Mouse (Mus musculus): ENCODE data around the gene Tap2. TPM values are rescaled to one million over a fixed set of nuclear protein-coding genes. Genes with fewer than 3 reads are reported as not detected.
"Not testable (repeated sequence)": the region's sequence is repeated elsewhere in the genome, so short reads cannot be mapped to it uniquely, and the experiment has no call there.

The Tap2 gene
- total RNA-seq, 2 experiments from 2014 or later = 17.6 to 20.3 TPM

DNA sequence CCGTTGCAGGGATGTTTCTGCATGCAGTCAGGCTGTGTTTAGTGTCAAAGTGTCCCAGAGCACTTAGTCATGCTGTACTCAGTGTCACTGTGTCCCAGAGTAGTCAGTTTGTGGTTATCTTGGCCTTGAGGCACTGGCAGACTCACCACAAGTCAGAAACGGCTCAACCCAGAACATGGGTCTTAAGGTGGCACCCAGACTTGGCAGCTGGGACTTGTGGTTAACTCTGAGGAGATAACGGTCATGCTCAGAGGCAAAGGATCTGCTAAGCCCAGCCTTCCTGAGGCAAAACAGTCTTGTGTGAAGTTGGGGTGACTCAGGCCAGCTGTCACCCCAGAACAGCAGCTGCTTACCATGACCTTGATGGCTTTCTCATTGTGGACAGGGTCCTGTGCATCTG is 7.3 kb downstream of the Tap2 start:
- intact Hi-C loops (cut with DNase I) = no loop called here

DNA sequence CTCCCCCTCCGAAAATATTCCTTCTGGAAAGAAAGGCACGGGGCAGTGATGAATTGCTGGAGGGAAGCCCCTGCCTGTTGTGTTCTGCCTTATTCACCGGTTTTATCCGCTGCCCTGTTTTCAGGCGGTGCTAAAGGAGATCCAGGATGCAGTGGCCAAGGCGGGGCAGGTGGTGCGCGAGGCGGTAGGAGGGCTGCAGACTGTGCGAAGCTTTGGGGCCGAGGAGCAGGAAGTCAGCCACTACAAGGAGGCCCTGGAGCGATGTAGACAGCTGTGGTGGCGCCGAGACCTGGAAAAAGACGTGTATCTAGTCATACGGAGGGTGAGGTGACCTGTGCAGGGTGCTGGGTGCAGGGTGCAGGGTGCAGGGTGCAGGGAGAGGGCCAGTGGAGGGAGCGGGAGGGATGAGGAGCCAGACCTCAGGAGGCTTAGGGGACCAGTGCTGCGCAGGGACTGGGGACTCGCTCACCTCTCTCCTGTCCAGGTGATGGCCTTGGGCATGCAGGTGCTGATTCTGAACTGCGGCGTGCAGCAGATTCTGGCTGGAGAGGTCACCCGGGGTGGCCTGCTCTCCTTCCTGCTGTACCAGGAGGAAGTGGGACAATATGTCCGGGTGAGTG is 8.5 kb downstream of the Tap2 start:
- DNase-seq = no peak
- intact Hi-C loops (cut with DNase I) = no loop called here

More for the DNA sequence above, 7.3 kb downstream of the Tap2 start:
- no peak for DNase-seq

DNA sequence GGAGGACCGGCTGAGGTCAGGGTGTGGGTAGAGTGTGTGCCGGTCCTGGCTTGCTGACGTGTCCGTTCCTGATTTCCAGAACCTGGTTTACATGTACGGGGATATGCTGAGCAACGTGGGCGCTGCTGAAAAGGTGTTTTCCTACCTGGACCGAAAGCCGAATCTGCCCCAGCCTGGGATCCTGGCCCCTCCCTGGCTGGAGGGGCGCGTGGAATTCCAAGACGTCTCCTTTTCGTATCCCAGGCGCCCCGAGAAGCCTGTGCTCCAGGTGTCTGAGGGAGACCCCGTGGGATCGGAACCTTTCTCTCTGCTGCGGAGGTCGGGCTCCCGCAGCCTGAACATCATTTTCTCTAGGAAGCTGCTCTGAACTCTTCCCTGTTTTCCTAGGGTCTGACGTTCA is 10.6 kb downstream of the Tap2 start:
- no peak for DNase-seq
- intact Hi-C loops (cut with DNase I) = no loop called here

DNA sequence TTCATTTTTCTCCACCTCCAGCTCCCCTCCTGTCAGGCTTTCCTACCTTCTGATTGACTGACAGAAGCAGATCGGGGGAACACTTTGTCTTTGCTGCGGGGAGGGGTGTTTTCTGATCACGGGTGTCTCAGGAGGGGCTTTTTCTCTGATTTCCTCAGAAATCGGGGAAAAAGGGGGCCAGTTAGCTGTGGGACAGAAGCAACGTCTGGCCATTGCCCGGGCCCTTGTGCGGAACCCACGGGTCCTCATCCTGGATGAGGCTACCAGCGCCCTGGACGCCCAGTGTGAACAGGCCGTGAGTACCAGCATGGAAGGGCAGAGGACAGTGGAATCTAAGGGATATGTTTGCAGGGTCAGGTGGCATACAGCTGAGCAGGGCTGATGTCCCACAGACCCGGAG is 11.8 kb downstream of the Tap2 start:
- no peak for DNase-seq
- intact Hi-C loops (cut with DNase I) = no loop called here

DNA sequence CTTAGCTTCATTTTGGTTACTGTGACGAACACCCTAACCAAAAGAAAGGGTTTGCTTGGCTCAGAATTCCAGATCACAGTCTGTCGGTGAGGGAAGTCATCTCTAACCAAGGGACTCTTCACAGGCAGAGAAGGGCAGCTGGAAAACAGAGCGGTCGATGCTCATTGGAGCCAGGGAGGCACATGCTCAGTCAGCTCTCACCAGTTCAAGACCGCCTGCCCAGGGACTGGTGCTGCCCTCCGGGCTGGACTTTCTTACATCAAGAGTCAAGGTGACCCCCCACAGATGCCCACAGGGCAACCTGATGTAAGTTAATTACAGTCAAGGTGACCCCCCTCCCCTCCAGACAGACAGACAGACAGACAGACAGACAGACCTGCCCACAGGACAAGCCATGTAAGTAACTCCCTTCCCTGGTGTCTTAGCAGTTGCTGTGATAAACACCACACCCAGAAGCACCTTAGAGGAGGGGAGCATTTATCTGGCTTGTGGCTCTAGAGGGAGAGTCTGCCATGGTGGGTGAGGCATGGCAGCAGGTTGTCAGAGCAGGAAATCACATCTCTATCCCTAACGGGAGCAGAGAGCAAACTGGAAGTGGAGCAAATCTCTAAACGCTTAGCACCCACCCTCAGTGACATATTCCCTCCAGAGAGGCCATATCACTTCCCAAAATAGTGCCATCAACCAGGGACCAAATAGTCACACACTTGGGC is 14.0 kb downstream of the Tap2 start:
- intact Hi-C loops (cut with DNase I) = no loop called here

DNA sequence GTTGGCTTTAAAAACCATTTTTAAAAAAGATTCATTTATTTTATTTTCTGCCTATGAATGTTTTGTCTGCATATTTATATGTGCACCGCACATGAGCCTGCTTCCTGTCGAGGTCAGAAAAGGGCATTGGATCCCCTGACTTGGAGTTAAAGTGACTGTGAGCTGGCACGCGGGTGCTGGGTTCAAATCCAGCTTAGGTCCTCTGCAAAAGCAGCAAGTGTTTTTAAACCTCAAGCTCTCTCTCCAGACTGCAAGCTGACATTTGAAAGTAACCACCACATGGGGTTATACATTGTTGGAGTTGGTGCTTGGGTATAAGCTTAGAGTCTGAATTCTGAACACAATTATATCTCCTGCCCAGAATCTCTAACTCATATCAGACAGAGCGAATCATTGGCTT is 14.7 kb downstream of the Tap2 start:
- no peak for DNase-seq
- intact Hi-C loops (cut with DNase I) = loop anchor here (2.0 kb wide), 1 partner anchor 17 kb away; no protein-coding TSS in a partner anchor

More for the DNA sequence above, 14.0 kb downstream of the Tap2 start:
- DNase-seq = no peak

DNA sequence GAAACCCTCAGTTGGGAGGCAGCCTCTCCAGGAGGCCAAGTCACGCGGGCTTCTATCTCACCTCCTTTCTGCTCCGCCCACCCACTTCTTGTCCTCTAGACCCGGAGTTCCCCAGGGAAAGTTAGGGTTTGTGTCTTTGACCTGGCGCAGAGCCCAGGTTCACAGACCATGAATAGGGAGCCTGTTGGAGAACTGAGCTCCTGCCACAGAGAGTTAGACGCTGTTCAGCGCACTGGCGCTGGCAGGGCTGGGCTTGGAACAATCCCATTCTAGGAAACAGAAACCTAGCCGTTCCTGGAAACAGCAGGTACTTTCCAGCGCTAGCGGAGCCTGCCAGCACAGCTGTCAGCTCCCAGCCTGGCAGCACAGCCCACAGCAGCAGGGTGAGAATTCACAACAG is 15.3 kb downstream of the Tap2 start:
- DNase-seq = peak; percentile 72 to 75
- intact Hi-C loops (cut with DNase I) = loop anchor here (2.0 kb wide), 1 partner anchor 16 kb away; no protein-coding TSS in a partner anchor

DNA sequence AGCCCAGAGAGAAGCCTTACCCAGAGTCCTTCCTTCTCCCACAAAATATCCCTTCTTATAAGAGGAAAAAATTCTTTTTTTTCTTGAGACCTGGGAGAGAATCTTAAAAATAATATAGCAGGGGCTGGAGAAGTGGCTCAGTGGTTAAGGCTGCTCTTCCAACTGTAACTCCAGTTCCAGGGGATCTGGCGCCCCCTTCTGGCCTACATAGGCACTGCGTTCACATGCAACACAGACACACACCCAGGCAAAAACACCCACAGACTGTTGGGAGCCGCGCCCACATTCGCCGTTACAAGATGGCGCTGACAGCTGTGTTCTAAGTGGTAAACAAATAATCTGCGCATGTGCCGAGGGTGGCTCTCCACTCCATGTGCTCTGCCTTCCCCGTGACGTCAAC is 15.8 kb downstream of the Tap2 start:
- DNase-seq = peak; percentile 53 to 76
- intact Hi-C loops (cut with DNase I) = loop anchor here (2.0 kb wide), 1 partner anchor 16 kb away; no protein-coding TSS in a partner anchor

DNA sequence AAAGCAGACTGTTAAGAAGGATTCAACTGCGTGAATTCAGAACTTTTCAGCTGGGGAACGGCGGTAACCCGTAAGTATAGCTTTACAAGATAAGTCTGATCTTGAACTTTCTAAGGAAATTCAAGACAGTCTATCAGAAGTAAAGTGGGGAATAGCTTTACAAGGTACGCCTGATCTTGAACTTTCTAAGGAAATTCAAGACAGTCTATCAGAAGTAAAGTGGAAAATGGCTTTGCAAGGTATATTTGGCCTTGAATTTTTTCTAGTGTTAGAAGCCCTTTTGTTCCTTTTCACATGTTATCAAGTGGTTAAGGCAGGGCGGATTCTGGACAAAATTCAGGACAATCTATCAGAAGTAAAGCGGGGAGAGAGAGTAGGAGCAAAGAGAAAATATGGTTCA is 16.5 kb downstream of the Tap2 start:
- intact Hi-C loops (cut with DNase I) = loop anchor here (2.0 kb wide), 1 partner anchor 15 kb away; no protein-coding TSS in a partner anchor
- peak; percentile 53 to 59 for DNase-seq

DNA sequence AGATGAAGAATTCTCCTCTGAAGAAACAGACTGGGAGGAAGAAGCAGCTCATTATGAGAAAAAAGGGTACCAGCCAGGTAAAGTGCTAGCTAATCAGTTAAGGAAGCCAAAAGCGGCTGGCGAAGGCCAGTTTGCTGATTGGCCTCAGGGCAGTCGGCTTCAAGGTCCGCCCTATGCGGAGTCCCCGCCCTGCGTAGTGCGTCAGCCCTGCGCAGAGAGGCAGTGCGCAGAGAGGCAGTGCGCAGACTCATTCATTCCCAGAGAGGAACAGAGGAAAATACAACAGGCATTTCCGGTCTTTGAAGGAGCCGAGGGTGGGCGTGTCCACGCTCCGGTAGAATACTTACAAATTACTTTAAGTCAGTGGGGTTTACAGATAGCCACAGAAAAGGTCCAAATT is 17.1 kb downstream of the Tap2 start:
- intact Hi-C loops (cut with DNase I); DNase-seq: not testable (repeated sequence)

DNA sequence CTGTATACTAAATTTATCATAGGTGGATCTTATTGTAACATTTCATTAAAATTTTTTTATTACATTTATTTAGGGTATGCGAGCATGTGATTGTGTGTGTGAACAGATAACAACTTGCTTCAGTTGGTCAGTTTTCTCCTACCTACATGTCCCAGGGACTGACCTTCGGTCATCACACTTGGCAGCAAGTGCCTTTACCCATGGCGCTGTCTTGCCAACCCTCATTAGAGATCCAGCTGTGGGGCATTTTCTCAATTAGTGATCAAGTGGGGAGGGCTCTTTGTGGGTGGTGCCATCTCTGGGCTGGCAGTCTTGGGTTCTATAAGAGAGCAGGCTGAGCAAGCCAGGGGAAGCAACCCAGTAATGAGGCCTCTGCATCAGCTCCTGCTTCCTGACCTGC is 21.5 kb downstream of the Tap2 start:
- intact Hi-C loops (cut with DNase I) = no loop called here
- no peak for DNase-seq

DNA sequence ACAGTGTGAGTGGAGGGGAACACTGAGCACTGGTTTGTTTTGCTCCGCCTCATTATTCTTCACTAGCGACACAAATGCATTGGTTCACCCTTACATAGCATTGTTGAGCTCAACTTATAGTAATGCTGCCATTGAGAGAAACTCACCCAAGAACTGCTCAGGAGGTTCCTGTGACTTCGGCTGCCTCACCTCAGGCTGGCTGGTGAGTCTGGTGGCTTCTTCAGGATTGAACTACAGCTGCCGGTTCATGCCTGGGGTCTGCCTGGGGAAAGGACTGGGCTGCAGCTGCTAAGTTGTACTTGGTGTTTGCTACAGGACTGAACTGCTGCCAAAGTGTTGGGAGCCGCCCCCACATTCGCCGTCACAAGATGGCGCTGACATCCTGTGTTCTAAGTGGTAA is 22.1 kb downstream of the Tap2 start:
- intact Hi-C loops (cut with DNase I) = no loop called here
- no peak for DNase-seq

DNA sequence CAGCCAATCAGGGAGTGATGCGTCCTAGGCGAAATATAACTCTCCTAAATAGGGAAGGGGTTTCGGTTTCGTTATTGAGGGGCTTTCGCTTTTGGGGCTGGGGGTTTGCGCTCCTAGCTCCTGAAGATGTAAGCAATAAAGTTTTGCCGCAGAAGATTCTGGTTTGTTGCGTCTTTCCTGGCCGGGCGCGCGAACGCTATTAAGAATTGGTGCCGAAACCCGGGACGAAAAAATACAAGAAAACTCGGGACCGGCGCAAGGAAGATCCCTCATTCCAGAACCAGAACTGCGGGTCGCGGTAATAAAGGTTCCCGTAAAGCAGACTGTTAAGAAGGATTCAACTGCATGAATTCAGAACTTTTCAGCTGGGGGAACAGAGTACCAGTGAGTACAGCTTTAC is 22.6 kb downstream of the Tap2 start:
- intact Hi-C loops (cut with DNase I); DNase-seq: not testable (repeated sequence)

DNA sequence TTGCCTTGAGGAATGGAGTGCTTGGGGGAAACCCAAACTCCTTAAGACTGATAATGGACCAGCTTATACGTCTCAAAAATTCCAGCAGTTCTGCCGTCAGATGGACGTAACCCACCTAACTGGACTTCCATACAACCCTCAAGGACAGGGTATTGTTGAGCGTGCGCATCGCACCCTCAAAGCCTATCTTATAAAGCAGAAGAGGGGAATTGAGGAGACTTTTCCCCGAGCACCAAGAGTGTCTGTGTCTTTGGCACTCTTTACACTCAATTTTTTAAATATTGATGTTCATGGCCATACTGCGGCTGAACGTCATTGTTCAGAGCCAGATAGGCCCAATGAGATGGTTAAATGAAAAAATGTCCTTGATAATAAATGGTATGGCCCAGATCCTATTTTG is 27.6 kb downstream of the Tap2 start:
- DNase-seq = not testable (repeated sequence)
- intact Hi-C loops (cut with DNase I) = loop anchor here (10.0 kb wide), 1 partner anchor 126 kb away; no protein-coding TSS in a partner anchor

DNA sequence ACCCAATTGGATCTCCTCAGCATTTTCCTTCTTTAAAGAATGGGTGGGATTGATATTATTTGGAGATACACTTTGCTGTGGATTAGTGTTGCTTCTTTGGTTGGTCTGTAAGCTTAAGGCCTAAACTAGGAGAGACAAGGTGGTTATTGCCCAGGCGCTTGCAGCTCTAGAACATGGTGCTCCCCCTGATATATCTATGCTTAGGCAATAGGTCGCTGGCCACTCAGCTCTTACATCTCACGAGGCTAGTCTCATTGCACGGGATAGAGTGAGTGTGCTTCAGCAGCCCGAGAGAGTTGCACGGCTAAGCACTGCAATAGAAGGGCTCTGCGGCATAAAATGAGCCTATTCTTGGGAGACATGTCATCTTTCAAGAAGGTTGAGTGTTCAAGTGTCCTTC is 28.7 kb downstream of the Tap2 start:
- not testable (repeated sequence) for DNase-seq
- intact Hi-C loops (cut with DNase I) = loop anchor here (10.0 kb wide), 1 partner anchor 127 kb away; no protein-coding TSS in a partner anchor

DNA sequence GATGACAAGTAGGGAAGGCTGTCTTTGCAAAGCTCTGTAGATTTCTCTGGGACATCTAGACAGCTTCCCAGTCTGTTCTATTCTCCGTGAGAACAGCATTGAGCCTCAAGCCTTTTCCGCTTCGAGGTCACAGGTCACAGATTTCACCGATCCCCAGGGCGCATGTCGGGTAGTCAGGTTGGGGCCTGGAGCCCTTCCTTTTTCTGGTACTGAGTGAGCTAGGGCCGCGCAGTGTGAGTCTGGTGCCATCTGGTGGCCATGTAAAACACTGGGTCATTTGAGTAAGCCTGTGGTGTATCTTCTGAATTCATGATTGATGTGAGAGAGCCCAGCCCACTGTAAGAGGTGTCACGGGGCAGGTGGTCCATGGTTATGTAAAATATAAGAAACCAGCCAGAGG is 31.6 kb downstream of the Tap2 start:
- DNase-seq = peak; percentile 85 to 88
- intact Hi-C loops (cut with DNase I) = loop anchor here (1.0 to 10.0 kb wide), 5 partner anchors 16 to 158 kb away; no protein-coding TSS in a partner anchor

DNA sequence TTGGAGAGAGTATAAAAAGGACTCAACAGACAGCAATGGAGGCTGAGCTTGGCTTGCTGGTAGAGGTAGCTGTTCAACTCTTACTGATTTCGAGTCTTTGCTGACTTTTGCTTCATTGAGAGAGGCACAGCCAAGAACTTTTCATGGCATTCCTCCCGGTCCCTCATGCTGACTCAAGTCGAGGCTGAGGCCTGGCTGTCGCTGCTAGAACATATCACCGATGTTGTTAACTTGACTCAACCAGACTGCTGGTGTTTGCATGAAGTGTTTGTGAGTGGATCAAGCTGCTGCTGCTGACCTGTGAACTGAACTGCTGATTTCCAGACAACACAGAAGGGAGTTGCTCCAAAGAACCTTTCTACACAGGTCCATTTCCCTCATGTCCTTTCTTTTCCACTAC is 33.4 kb downstream of the Tap2 start:
- peak in 1 of 2 experiments; percentile 28 for DNase-seq
- intact Hi-C loops (cut with DNase I) = loop anchor here (5.0 to 10.0 kb wide), 2 partner anchors 132 to 159 kb away; no protein-coding TSS in a partner anchor

DNA sequence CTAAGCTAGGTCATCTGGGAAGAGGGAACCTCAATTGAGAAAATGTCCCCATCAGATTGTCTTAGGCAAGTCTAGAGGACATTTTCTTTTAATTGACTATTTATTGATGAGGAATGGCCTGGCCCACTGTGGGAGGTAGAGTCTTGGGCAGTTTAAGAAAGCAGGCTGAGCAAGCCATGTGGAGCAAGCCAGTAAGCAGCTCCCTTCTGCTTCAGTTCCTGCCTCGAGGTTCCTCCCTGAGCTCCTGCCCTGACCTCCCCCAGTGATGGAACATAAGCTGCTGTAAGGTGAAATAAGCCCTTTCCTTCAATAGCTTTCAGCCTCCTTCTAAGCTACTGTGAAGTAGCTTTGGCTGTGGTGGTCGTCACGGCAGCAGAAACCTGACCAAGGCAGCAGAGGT is 34.4 kb downstream of the Tap2 start:
- intact Hi-C loops (cut with DNase I) = loop anchor here (5.0 to 10.0 kb wide), 2 partner anchors 133 to 160 kb away; no protein-coding TSS in a partner anchor
- no peak for DNase-seq

DNA sequence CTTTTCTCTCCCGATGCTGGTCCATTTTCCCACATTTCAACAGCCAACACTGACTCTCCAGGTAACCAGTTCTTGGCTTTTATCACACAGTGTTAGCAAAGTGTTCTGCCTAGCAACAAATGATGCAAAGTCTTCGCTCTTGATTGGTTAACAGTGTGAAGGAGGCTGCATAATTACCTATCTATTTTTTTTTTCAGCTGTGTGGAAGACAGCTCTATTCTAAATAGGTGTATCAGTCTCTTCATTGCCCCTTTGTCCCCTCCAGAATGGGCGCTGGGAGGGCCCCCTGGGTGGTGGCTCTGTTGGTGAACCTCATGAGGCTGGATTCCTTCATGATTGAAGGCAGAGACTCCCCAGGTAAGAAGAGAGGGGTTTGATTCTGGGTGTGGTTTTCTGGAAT is 35.4 kb downstream of the Tap2 start, which contains the start of gene H2-Ob:
H2-Ob (plus strand) TSS at position 198 of the 400 bp plus-strand sequence.
- intact Hi-C loops (cut with DNase I) = loop anchor here (5.0 to 10.0 kb wide), 2 partner anchors 134 to 161 kb away; no protein-coding TSS in a partner anchor
- peak; percentile 59 to 69 for DNase-seq

DNA sequence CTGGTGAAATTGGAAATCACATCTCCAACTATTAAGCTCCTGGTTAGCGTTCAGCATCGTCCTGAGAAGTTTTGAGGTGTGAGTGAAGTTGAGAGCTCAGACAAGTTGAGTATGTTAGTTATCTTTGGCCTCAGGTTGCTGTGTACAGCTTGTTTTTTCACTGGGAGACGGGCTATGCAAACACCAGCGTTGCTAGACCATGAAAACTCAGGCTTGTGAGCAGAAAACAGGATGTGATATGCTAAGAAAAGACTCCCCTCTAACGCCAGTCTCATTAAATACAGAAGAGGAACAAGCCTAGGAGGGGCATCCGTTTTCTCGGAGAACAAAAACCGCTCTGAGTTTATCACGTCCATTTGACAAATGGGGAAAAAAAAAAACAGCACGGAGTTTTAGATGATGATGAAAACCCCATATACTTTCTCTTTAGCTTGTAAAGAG is 36.3 kb downstream of the Tap2 start:
- intact Hi-C loops (cut with DNase I) = loop anchor here (5.0 to 10.0 kb wide), 2 partner anchors 135 to 162 kb away; no protein-coding TSS in a partner anchor
- no peak for DNase-seq

DNA sequence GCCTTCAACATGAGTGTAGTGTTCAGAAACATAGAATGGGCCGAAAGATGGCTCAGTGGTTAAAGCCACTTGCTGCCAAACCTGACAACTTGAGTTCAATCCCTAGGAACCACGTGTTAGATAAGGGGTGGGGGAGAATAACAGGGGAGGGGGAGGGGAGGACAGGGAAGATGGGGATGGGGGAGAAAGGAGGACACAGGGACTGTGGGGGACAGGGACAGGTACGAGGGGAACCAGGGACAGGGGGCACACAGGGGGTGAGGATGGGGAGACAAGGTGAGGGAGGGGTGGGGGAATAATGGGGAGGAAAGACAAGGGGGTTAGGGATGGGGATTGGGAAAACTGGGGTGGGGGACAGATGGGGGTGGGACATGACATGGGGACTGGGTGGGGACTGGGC is 37.0 kb downstream of the Tap2 start:
- intact Hi-C loops (cut with DNase I) = no loop called here
- no peak for DNase-seq
